Mouse (Mus musculus) liver, embryonic 12.5 days (tissue): ENCODE data around the gene Zbtb8b. TPM values are rescaled to one million over a fixed set of nuclear protein-coding genes. Genes with fewer than 3 reads are reported as not detected.
"Not testable (repeated sequence)": the region's sequence is repeated elsewhere in the genome, so short reads cannot be mapped to it uniquely, and the experiment has no call there.

Source experiments
- ATAC-seq: fragments of 200-750 bp; cut with Nextera tagmentation; 2 replicates; pipeline ENCODE4 v1.8.0; 2017; ENCODE audit warnings: moderate number of reproducible peaks, mild to moderate bottlenecking, moderate library complexity
- H3K27ac ChIP-seq: fragments of 300-500 bp; sonication (generic); 2 replicates; pipeline ENCODE4 v1.5.1; 2016; ENCODE audit warnings: mild to moderate bottlenecking
- H3K27me3 ChIP-seq: fragments of 300-500 bp; sonication (generic); replicated peaks from 2 replicates; pipeline ENCODE4 v1.6.1; 2016; ENCODE audit warnings: mild to moderate bottlenecking, moderate library complexity
- H3K36me3 ChIP-seq: fragments of 300-500 bp; sonication (generic); 2 replicates; pipeline ENCODE4 v1.6.1; 2016; ENCODE audit warnings: mild to moderate bottlenecking, moderate library complexity
- H3K4me1 ChIP-seq: fragments of 300-500 bp; sonication (generic); 2 replicates; pipeline ENCODE4 v1.6.1; 2016
- H3K4me2 ChIP-seq: fragments of 300-500 bp; sonication (generic); 2 replicates; pipeline ENCODE4 v1.6.1; 2016; ENCODE audit warnings: mild to moderate bottlenecking, moderate library complexity
- H3K4me3 ChIP-seq: fragments of 300-500 bp; sonication (generic); 2 replicates; pipeline ENCODE4 v1.5.1; 2016; ENCODE audit warnings: mild to moderate bottlenecking, moderate library complexity
- H3K9ac ChIP-seq: fragments of 300-500 bp; sonication (generic); 2 replicates; pipeline ENCODE4 v1.6.1; 2016; ENCODE audit warnings: mild to moderate bottlenecking, moderate library complexity
- H3K9me3 ChIP-seq: fragments of 300-500 bp; sonication (generic); replicated peaks from 2 replicates; pipeline ENCODE4 v1.6.1; 2016; ENCODE audit warnings: mild to moderate bottlenecking, moderate library complexity
- WGBS: fragments of 180-500 bp; shearing (Covaris S2); methylation state at CpG from one replicate; pipeline ENCODE4 v1.1.7; 2016; ENCODE audit not compliant: insufficient replicate concordance; 5-methylcytosine and 5-hydroxymethylcytosine counted together
- polyA plus RNA-seq: library from polyadenylated mRNA; unstranded; fragments of >200 nt; fragmentation: Nextera tagmentation; extraction: Ambion mirVana; gene quantifications from 2 replicates; pipeline ENCODE4 v1.2.1, GENCODE M21; 2016

Gene Zbtb8b
- polyA plus RNA-seq, 1 experiment from 2014 or later: 1.5 TPM

- not testable (repeated sequence) for H3K36me3 ChIP-seq, H3K27ac ChIP-seq, ATAC-seq, H3K9ac ChIP-seq, H3K9me3 ChIP-seq, H3K4me3 ChIP-seq, H3K4me2 ChIP-seq
- Histone ChIP-seq H3K4me1 (peaks cover 20% of the 10 kb centered on the region), H3K27me3 (peaks cover 11% of the 10 kb centered on the region; the same call in 1 of the 2 replicates)
- 76% methylated on average over 3 of the region's 3 CpGs for WGBS
Observed at GRCm38 (mm10) chr4:129410532-129410931, 30.1 kb downstream of the Zbtb8b start.

- Histone ChIP-seq H3K9me3 (no peaks in the 10 kb centered on the region), H3K27ac (no peak overlapping the region), H3K9ac (peak overlapping the region; percentile 62), H3K27me3 (peaks cover 27% of the 10 kb centered on the region; the same call in 1 of the 2 replicates), H3K4me2 (peak overlapping the region; percentile 76), H3K4me3 (peak overlapping the region; percentile 56), H3K36me3 (no peaks in the 10 kb centered on the region), H3K4me1 (peaks cover 20% of the 10 kb centered on the region)
- ATAC-seq: peak; percentile 65
- WGBS: 2% methylated on average over 25 of the region's 25 CpGs
Observed at GRCm38 (mm10) chr4:129406447-129406846, 34.2 kb downstream of the Zbtb8b start.

- no peak for ATAC-seq
- Histone ChIP-seq H3K9me3 (no peaks in the 10 kb centered on the region), H3K4me2 (no peak overlapping the region), H3K36me3 (no peaks in the 10 kb centered on the region), H3K4me3 (no peak overlapping the region), H3K27me3 (peaks cover 12% of the 10 kb centered on the region), H3K4me1 (no peaks in the 10 kb centered on the region), H3K9ac (no peak overlapping the region), H3K27ac (no peak overlapping the region)
- WGBS: 70% methylated on average over 4 of the region's 4 CpGs
Observed at GRCm38 (mm10) chr4:129399813-129400212, 40.8 kb downstream of the Zbtb8b start.

- no peak overlapping the region for H3K4me2 ChIP-seq
- no peak for ATAC-seq
- WGBS: 78% methylated on average over 3 of the region's 3 CpGs
- no peaks in the 10 kb centered on the region for H3K9me3 ChIP-seq
- no peak overlapping the region for H3K9ac ChIP-seq
- H3K36me3 ChIP-seq: no peaks in the 10 kb centered on the region
- H3K27me3 ChIP-seq: peaks cover 10% of the 10 kb centered on the region; the same call in 1 of the 2 replicates
- no peak overlapping the region for H3K27ac ChIP-seq
- H3K4me1 ChIP-seq: peaks cover 13% of the 10 kb centered on the region
- H3K4me3 ChIP-seq: no peak overlapping the region
Observed at GRCm38 (mm10) chr4:129396960-129397359, 43.7 kb downstream of the Zbtb8b start.

- ATAC-seq: no peak
- Histone ChIP-seq H3K36me3 (no peaks in the 10 kb centered on the region), H3K27me3 (peaks cover 10% of the 10 kb centered on the region; the same call in 1 of the 2 replicates), H3K4me2 (no peak overlapping the region), H3K4me1 (peaks cover 15% of the 10 kb centered on the region), H3K27ac (no peak overlapping the region), H3K9me3 (no peaks in the 10 kb centered on the region), H3K9ac (no peak overlapping the region), H3K4me3 (no peak overlapping the region)
- 55% methylated on average over 12 of the region's 12 CpGs for WGBS
Observed at GRCm38 (mm10) chr4:129394089-129394870, 46.4 kb downstream of the Zbtb8b start.

- no peak for ATAC-seq
- 69% methylated on average over 7 of the region's 7 CpGs for WGBS
Observed at GRCm38 (mm10) chr4:129390936-129391557, 49.6 kb downstream of the Zbtb8b start.

GRCm38 (mm10) chr4:129390216-129390743 lies 50.4 kb downstream of the Zbtb8b start:
- H3K4me1 ChIP-seq: peaks cover 40% of the 10 kb centered on the region
- H3K36me3 ChIP-seq: no peaks in the 10 kb centered on the region
- no peak overlapping the region for H3K9ac ChIP-seq
- no peak overlapping the region for H3K27ac ChIP-seq
- H3K4me3 ChIP-seq: no peak overlapping the region
- peaks cover 10% of the 10 kb centered on the region; the same call in 1 of the 2 replicates for H3K27me3 ChIP-seq
- WGBS: 62% methylated on average over 14 of the region's 14 CpGs
- no peaks in the 10 kb centered on the region for H3K9me3 ChIP-seq
- ATAC-seq: no peak
- no peak overlapping the region for H3K4me2 ChIP-seq

More at GRCm38 (mm10) chr4:129390936-129391557, 49.6 kb downstream of the Zbtb8b start:
- Histone ChIP-seq H3K27me3 (peaks cover 10% of the 10 kb centered on the region; the same call in 1 of the 2 replicates), H3K4me3 (no peak overlapping the region), H3K27ac (no peak overlapping the region), H3K9ac (no peak overlapping the region), H3K9me3 (no peaks in the 10 kb centered on the region), H3K4me1 (peaks cover 32% of the 10 kb centered on the region), H3K4me2 (no peak overlapping the region), H3K36me3 (no peaks in the 10 kb centered on the region)

GRCm38 (mm10) chr4:129388404-129388803 lies 52.2 kb downstream of the Zbtb8b start:
- Histone ChIP-seq H3K9ac (no peak overlapping the region), H3K36me3 (no peaks in the 10 kb centered on the region), H3K4me3 (no peak overlapping the region), H3K4me1 (peaks cover 44% of the 10 kb centered on the region), H3K27ac (no peak overlapping the region), H3K4me2 (no peak overlapping the region), H3K9me3 (no peaks in the 10 kb centered on the region), H3K27me3 (no peaks in the 10 kb centered on the region)
- ATAC-seq: no peak
- 80% methylated on average over 5 of the region's 5 CpGs for WGBS

- 49% methylated on average over 2 of the region's 2 CpGs for WGBS
- H3K9ac ChIP-seq: no peak overlapping the region
- no peaks in the 10 kb centered on the region for H3K36me3 ChIP-seq
Observed at GRCm38 (mm10) chr4:129386989-129387388, 53.7 kb downstream of the Zbtb8b start.

GRCm38 (mm10) chr4:129386269-129386946 lies 54.2 kb downstream of the Zbtb8b start:
- H3K9ac ChIP-seq: no peak overlapping the region
- peaks cover 36% of the 10 kb centered on the region for H3K4me1 ChIP-seq
- ATAC-seq: peak; percentile 90
- 22% methylated on average over 8 of the region's 8 CpGs for WGBS
- H3K27me3 ChIP-seq: no peaks in the 10 kb centered on the region
- peak overlapping the region; percentile 40 for H3K4me2 ChIP-seq
- H3K36me3 ChIP-seq: no peaks in the 10 kb centered on the region
- H3K4me3 ChIP-seq: no peak overlapping the region
- H3K27ac ChIP-seq: peak overlapping the region; percentile 73
- H3K9me3 ChIP-seq: no peaks in the 10 kb centered on the region

More at GRCm38 (mm10) chr4:129386989-129387388, 53.7 kb downstream of the Zbtb8b start:
- Histone ChIP-seq H3K4me1 (peaks cover 38% of the 10 kb centered on the region), H3K4me3 (no peak overlapping the region), H3K27me3 (no peaks in the 10 kb centered on the region), H3K27ac (peak overlapping the region; percentile 73), H3K9me3 (no peaks in the 10 kb centered on the region), H3K4me2 (peak overlapping the region; percentile 40)
- ATAC-seq: peak; percentile 52

GRCm38 (mm10) chr4:129385685-129386084 lies 55.0 kb downstream of the Zbtb8b start:
- peak overlapping the region; percentile 73 for H3K27ac ChIP-seq

More at GRCm38 (mm10) chr4:129385685-129386084, 55.0 kb downstream of the Zbtb8b start:
- no peaks in the 10 kb centered on the region for H3K36me3 ChIP-seq
- H3K4me3 ChIP-seq: no peak overlapping the region
- H3K9ac ChIP-seq: no peak overlapping the region
- H3K4me1 ChIP-seq: peaks cover 36% of the 10 kb centered on the region
- no peak overlapping the region for H3K4me2 ChIP-seq
- ATAC-seq: no peak
- no peaks in the 10 kb centered on the region for H3K9me3 ChIP-seq
- H3K27me3 ChIP-seq: no peaks in the 10 kb centered on the region
- WGBS: 78% methylated on average over 11 of the region's 11 CpGs
